Mouse (Mus musculus) cortical plate, adult 2 months (tissue): ENCODE measurements at regions not wholly inside any gene's neighbourhood (a gene's known extent, or its start where the extent isn't known, plus 50 kb on each side); places are given as distances from the start of the nearest gene placed in this dataset.

Source experiments
- CTCF ChIP-seq: fragments of 200-500 bp; IDR thresholded peaks from 2 replicates; pipeline ENCODE4 v1.5.1; 2011; ENCODE audit warnings: mild to moderate bottlenecking, control low read depth, low read length; ENCODE audit not compliant: insufficient read depth; ENCODE audit errors: extremely low read depth
- POLR2A ChIP-seq: fragments of 200-500 bp; IDR thresholded peaks from 2 replicates; pipeline ENCODE4 v1.6.1; 2011; ENCODE audit warnings: mild to moderate bottlenecking, low read length, control low read depth; ENCODE audit not compliant: insufficient read depth; ENCODE audit errors: extremely low read depth

GRCm38 (mm10) chr8:8797521-8797920, 107.2 kb upstream of the Arglu1 start:
- TF ChIP-seq POLR2A (no peak), CTCF (no peak)
